25 mouse cellular contexts compared by ENCODE assay signal in genomic region chr6:51895753-51896152, GRCm38 (mm10).
"Had no signal": no experiment of that assay in that cellular context is flagged by ENCODE, and none has a peak within 500 bp of the region (broad histone marks: within the 10 kb centered on the region; RNA-seq: fewer than 3 reads in every experiment).

No protein-coding gene starts in this region.

- H3K9me3 ChIP-seq: heart, embryonic 10.5 days; heart, embryonic 12.5 days; hindbrain, embryonic 10.5 days; hindbrain, embryonic 12.5 days; intestine, embryonic 15.5 days; limb, embryonic 10.5 days; limb, embryonic 12.5 days had no signal

- H3K27ac ChIP-seq: gastrocnemius, adult 2 months; heart, embryonic 10.5 days; hindbrain, embryonic 10.5 days; hindbrain, embryonic 12.5 days; hindbrain, embryonic 14.5 days; intestine, embryonic 15.5 days; layer of hippocampus, adult 2 months; left cerebral cortex, adult 2 months; limb, embryonic 10.5 days; limb, embryonic 12.5 days had no signal

- ATAC-seq: hindbrain, embryonic 16.5 days; inflammation-experienced regulatory T-cells, adult 6 months; intestine, embryonic 15.5 days; intestine, postnatal 0 days had no signal

- H3K4me2 ChIP-seq: heart, embryonic 12.5 days; hindbrain, embryonic 12.5 days; hindbrain, embryonic 14.5 days; intestine, embryonic 15.5 days; limb, embryonic 12.5 days; liver, embryonic 11.5 days had no signal

- H3K4me3 ChIP-seq: gastrocnemius, adult 2 months; heart, embryonic 10.5 days; heart, embryonic 12.5 days; hindbrain, embryonic 10.5 days; hindbrain, embryonic 12.5 days; intestine, embryonic 15.5 days; layer of hippocampus, adult 2 months; left cerebral cortex, adult 2 months; limb, embryonic 10.5 days; limb, embryonic 12.5 days had no signal

- DNase-seq: gastrocnemius, adult 2 months; gastrocnemius, postnatal 10 days; gastrocnemius, postnatal 25 days; heart, adult 18-20 months; heart, postnatal 10 days; heart, postnatal 4 days; kidney, adult 18-20 months; kidney, adult 8-10 months; kidney, postnatal 14 days; kidney, postnatal 4 days; liver had no signal

- H3K27me3 ChIP-seq: heart, embryonic 12.5 days; hindbrain, embryonic 12.5 days; intestine, embryonic 15.5 days had no signal

- H3K9ac ChIP-seq: heart, embryonic 12.5 days; hindbrain, embryonic 12.5 days; hindbrain, embryonic 14.5 days; intestine, embryonic 15.5 days; limb, embryonic 12.5 days had no signal

- H3K4me1 ChIP-seq: heart, embryonic 10.5 days; hindbrain, embryonic 10.5 days; hindbrain, embryonic 12.5 days; intestine, embryonic 15.5 days; limb, embryonic 10.5 days; limb, embryonic 12.5 days had no signal

- H3K36me3 ChIP-seq: heart, embryonic 10.5 days; heart, embryonic 12.5 days; hindbrain, embryonic 10.5 days; hindbrain, embryonic 12.5 days; intestine, embryonic 15.5 days; limb, embryonic 10.5 days; limb, embryonic 12.5 days had no signal
